In genomic region chr1:94078835-94079440, GRCm38 (mm10) we compare ENCODE assay signal across 9 mouse cellular contexts. TPM values are rescaled to one million over a fixed set of nuclear protein-coding genes. Genes with fewer than 3 reads are reported as not detected.
DNase-seq lines count a peak whose midpoint lies in the region; ATAC-seq lines count a peak whose summit lies in the region.
"Had no signal": no experiment of that assay in that cellular context is flagged by ENCODE, and none has a peak within 500 bp of the region (broad histone marks: within the 10 kb centered on the region; RNA-seq: fewer than 3 reads in every experiment).

No protein-coding gene starts in this region.

- no peaks in the 10 kb centered on the region for H3K4me1 ChIP-seq in forebrain, embryonic 11.5 days (replicated peaks; ENCODE audit: control insufficient read depth, insufficient read depth, low read length)
- H3K4me1 ChIP-seq in liver, embryonic 16.5 days (ENCODE audit: control insufficient read depth, low read depth, low read length): no peaks in the 10 kb centered on the region
- H3K4me1 ChIP-seq in neural tube, embryonic 15.5 days: no peaks in the 10 kb centered on the region

- H3K4me3 ChIP-seq in forebrain, embryonic 11.5 days (ENCODE audit: low read depth, low read length): no peak overlapping the region
- no peak overlapping the region for H3K4me3 ChIP-seq in liver, embryonic 16.5 days (ENCODE audit: low read depth, low read length)
- no peak overlapping the region for H3K4me3 ChIP-seq in neural tube, embryonic 15.5 days (replicated peaks)
- H3K4me3 ChIP-seq: embryonic facial prominence, embryonic 13.5 days had no signal

- peak; percentile 88 for DNase-seq in CD4-positive helper T cell, adult 2 months (ENCODE audit: low read depth, low spot score)
- peak; percentile 92 for DNase-seq in brain, adult 2 months (ENCODE audit: low read depth, low spot score)
- DNase-seq in forebrain, embryonic 11.5 days (ENCODE audit: low spot score): peak; percentile 86
- peak; percentile 91 to 93 for DNase-seq in heart, postnatal 10 days
- DNase-seq in kidney, postnatal 4 days: peak; percentile 90 to 93
- DNase-seq in testis, postnatal 10 days (ENCODE audit: low spot score): peak; percentile 94

- H3K27me3 ChIP-seq in forebrain, embryonic 11.5 days (ENCODE audit: control insufficient read depth, insufficient read depth, low read length): no peaks in the 10 kb centered on the region; the same call in 1 of the 2 replicates
- no peaks in the 10 kb centered on the region for H3K27me3 ChIP-seq in liver, embryonic 16.5 days (ENCODE audit: control insufficient read depth, insufficient read depth, low read depth, low read length)
- H3K27me3 ChIP-seq in neural tube, embryonic 15.5 days (replicated peaks): no peaks in the 10 kb centered on the region

- H3K9ac ChIP-seq in forebrain, embryonic 11.5 days (ENCODE audit: low read length): no peak overlapping the region
- no peak overlapping the region for H3K9ac ChIP-seq in liver, embryonic 16.5 days (ENCODE audit: low read depth, low read length)
- no peak overlapping the region for H3K9ac ChIP-seq in neural tube, embryonic 15.5 days (replicated peaks)
- H3K9ac ChIP-seq: embryonic facial prominence, embryonic 13.5 days had no signal

- WGBS in forebrain, embryonic 11.5 days: 6% methylated on average over 9 of the region's 9 CpGs
- WGBS in liver, embryonic 16.5 days (ENCODE audit: insufficient replicate concordance): 0% methylated on average over 9 of the region's 9 CpGs
- WGBS in neural tube, embryonic 15.5 days: 4% methylated on average over 9 of the region's 9 CpGs

- peak; percentile 91 for ATAC-seq in forebrain, embryonic 11.5 days (replicated peaks; ENCODE audit: low FRiP score)
- 0 out of 2 replicates have a peak, but pooled peaks have one; percentile 39 for ATAC-seq in liver, embryonic 16.5 days (ENCODE audit: low read depth)
- ATAC-seq in neural tube, embryonic 15.5 days (ENCODE audit: low FRiP score): peak; percentile 92

- H3K4me2 ChIP-seq in forebrain, embryonic 11.5 days (ENCODE audit: low read depth, low read length, severe bottlenecking): no peak overlapping the region
- H3K4me2 ChIP-seq in liver, embryonic 16.5 days (ENCODE audit: low read depth, low read length): no peak overlapping the region
- H3K4me2 ChIP-seq in neural tube, embryonic 15.5 days: no peak overlapping the region
- H3K4me2 ChIP-seq: embryonic facial prominence, embryonic 13.5 days had no signal

- H3K27ac ChIP-seq in forebrain, embryonic 11.5 days (ENCODE audit: low read depth, low read length): no peak overlapping the region
- no peak overlapping the region for H3K27ac ChIP-seq in liver, embryonic 16.5 days (ENCODE audit: low read length)
- H3K27ac ChIP-seq in neural tube, embryonic 15.5 days (replicated peaks): no peak overlapping the region
- H3K27ac ChIP-seq: embryonic facial prominence, embryonic 13.5 days had no signal

- intact Hi-C loops in heart, postnatal 10 days (cut with DNase I): loop anchor here (1.0 to 5.0 kb wide), 3 partner anchors 44 to 242 kb away; no protein-coding TSS in a partner anchor

- H3K9me3 ChIP-seq in forebrain, embryonic 11.5 days (ENCODE audit: control insufficient read depth, low read length): no peaks in the 10 kb centered on the region
- H3K9me3 ChIP-seq in liver, embryonic 16.5 days (replicated peaks; ENCODE audit: control insufficient read depth, low read length): no peaks in the 10 kb centered on the region
- H3K9me3 ChIP-seq in neural tube, embryonic 15.5 days (replicated peaks): no peaks in the 10 kb centered on the region
- H3K9me3 ChIP-seq: embryonic facial prominence, embryonic 13.5 days had no signal

- no peaks in the 10 kb centered on the region for H3K36me3 ChIP-seq in forebrain, embryonic 11.5 days (ENCODE audit: control insufficient read depth, insufficient read depth, low read length)
- no peaks in the 10 kb centered on the region for H3K36me3 ChIP-seq in liver, embryonic 16.5 days (ENCODE audit: control insufficient read depth, insufficient read depth)
- H3K36me3 ChIP-seq in neural tube, embryonic 15.5 days: no peaks in the 10 kb centered on the region
- H3K36me3 ChIP-seq: embryonic facial prominence, embryonic 13.5 days had no signal

RNA-seq across cellular contexts. Expression of gene Pdcd1, which starts 26.6 kb away (rescaled TPM):
- polyA plus RNA-seq in forebrain, embryonic 11.5 days (2014; fragmentation: Nextera tagmentation; extraction: Ambion mirVana): not detected in 2 replicates
- not detected for total RNA-seq in heart, postnatal 10 days (2021)
- polyA plus RNA-seq in liver, embryonic 16.5 days (2015; fragmentation: Nextera tagmentation; extraction: Ambion mirVana): 0.12 TPM in 1 of 2 replicates, not detected in the other
- polyA plus RNA-seq in neural tube, embryonic 15.5 days (2015; fragmentation: Nextera tagmentation; extraction: Ambion mirVana): 2.1 TPM in 1 of 2 replicates, not detected in the other
- polyA plus RNA-seq: embryonic facial prominence, embryonic 13.5 days had no signal

RNA-seq across cellular contexts. Expression of gene Neu4, which starts 58.7 kb away (rescaled TPM):
- polyA plus RNA-seq in forebrain, embryonic 11.5 days (2014; fragmentation: Nextera tagmentation; extraction: Ambion mirVana): not detected in 2 replicates
- total RNA-seq in heart, postnatal 10 days (2021): not detected
- not detected in 2 replicates for polyA plus RNA-seq in liver, embryonic 16.5 days (2015; fragmentation: Nextera tagmentation; extraction: Ambion mirVana)
- polyA plus RNA-seq in neural tube, embryonic 15.5 days (2015; fragmentation: Nextera tagmentation; extraction: Ambion mirVana): 0.05 TPM in 1 of 2 replicates, not detected in the other
- polyA plus RNA-seq: embryonic facial prominence, embryonic 13.5 days had no signal

Comparison
In these comparisons a context has a peak if more than half of its experiments do, and no peak if none do; other contexts are left out.
1. ATAC-seq: peak in every context shown above with its lines; median percentile 92 in neural tube, embryonic 15.5 days; 91 in forebrain, embryonic 11.5 days; 39 in liver, embryonic 16.5 days.